Mouse (Mus musculus) fat pad, adult 2 months (tissue): ENCODE measurements around the gene Atxn7.
"Not testable (repeated sequence)": the region's sequence is repeated elsewhere in the genome, so short reads cannot be mapped to it uniquely, and the experiment has no call there.

Experiments used
- DNase-seq: peaks from one replicate; pipeline ENCODE4 v3.0.0-alpha.2; 2011; ENCODE audit warnings: low read depth, low spot score; ENCODE audit errors: extremely low read depth

The Atxn7 gene

GRCm38 (mm10) chr14:13961401-13962112 lies at the start of gene Atxn7, which contains the start of gene Thoc7:
Gene Atxn7 (plus strand): TSS chr14:13961440.
Gene Thoc7 (minus strand): TSS chr14:13961852.
- no peak for DNase-seq

- DNase-seq = no peak
These were observed 46.7 kb upstream of the Atxn7 start, which contains the start of gene Gm281 for GRCm38 (mm10) chr14:13914387-13915082. Gene Gm281 (minus strand): TSS chr14:13914478.

GRCm38 (mm10) chr14:13915207-13915606 lies 46.0 kb upstream of the Atxn7 start:
- DNase-seq = no peak

GRCm38 (mm10) chr14:13917208-13917607 lies 44.0 kb upstream of the Atxn7 start:
- no peak for DNase-seq

GRCm38 (mm10) chr14:13917630-13918029 lies 43.6 kb upstream of the Atxn7 start:
- DNase-seq = no peak

- DNase-seq = no peak
These were observed 27.8 kb upstream of the Atxn7 start for GRCm38 (mm10) chr14:13933290-13934051.

GRCm38 (mm10) chr14:13934052-13934371 lies 27.2 kb upstream of the Atxn7 start:
- DNase-seq = no peak

GRCm38 (mm10) chr14:13944686-13945085 lies 16.6 kb upstream of the Atxn7 start:
- no peak for DNase-seq

GRCm38 (mm10) chr14:13948345-13948744 lies 12.9 kb upstream of the Atxn7 start:
- no peak for DNase-seq

GRCm38 (mm10) chr14:13950401-13950800 lies 10.8 kb upstream of the Atxn7 start:
- no peak for DNase-seq

- DNase-seq = not testable (repeated sequence)
These were observed 9.1 kb upstream of the Atxn7 start for GRCm38 (mm10) chr14:13952151-13952550.

- DNase-seq = no peak
These were observed 1.2 kb upstream of the Atxn7 start for GRCm38 (mm10) chr14:13960079-13960478.

GRCm38 (mm10) chr14:13960482-13961325 lies 536 bp upstream of the Atxn7 start:
- no peak for DNase-seq

GRCm38 (mm10) chr14:13962476-13962875 lies 1.2 kb downstream of the Atxn7 start:
- DNase-seq = no peak

- DNase-seq = no peak
These were observed 2.3 kb downstream of the Atxn7 start for GRCm38 (mm10) chr14:13963527-13963926.

GRCm38 (mm10) chr14:13967607-13968006 lies 6.4 kb downstream of the Atxn7 start:
- DNase-seq = no peak

GRCm38 (mm10) chr14:13968476-13968875 lies 7.2 kb downstream of the Atxn7 start:
- no peak for DNase-seq

GRCm38 (mm10) chr14:13970513-13970912 lies 9.3 kb downstream of the Atxn7 start:
- DNase-seq = no peak

GRCm38 (mm10) chr14:13971644-13972234 lies 10.5 kb downstream of the Atxn7 start:
- no peak for DNase-seq

GRCm38 (mm10) chr14:13977498-13977897 lies 16.3 kb downstream of the Atxn7 start:
- no peak for DNase-seq
